Mouse (Mus musculus) frontal cortex, postnatal 14 days (tissue): Measurements from ENCODE around the gene March10.

ENCODE experiments used
- DNase-seq, 2 experiments: peaks; one replicate each; pipeline ENCODE4 v3.0.0; 2022; ENCODE audit warnings: low spot score in 2 of 2

March10 gene

GRCm38 (mm10) chr11:105312972-105313632, 143.4 kb downstream of the March10 start:
- DNase-seq = no peak

- no peak for DNase-seq
Measured at GRCm38 (mm10) chr11:105312311-105312942, 144.1 kb downstream of the March10 start.

- DNase-seq = no peak
Measured at GRCm38 (mm10) chr11:105311291-105311975, 145.1 kb downstream of the March10 start.
